Mouse (Mus musculus): ENCODE measurements around the gene Slain1.

Gene Slain1

DNA sequence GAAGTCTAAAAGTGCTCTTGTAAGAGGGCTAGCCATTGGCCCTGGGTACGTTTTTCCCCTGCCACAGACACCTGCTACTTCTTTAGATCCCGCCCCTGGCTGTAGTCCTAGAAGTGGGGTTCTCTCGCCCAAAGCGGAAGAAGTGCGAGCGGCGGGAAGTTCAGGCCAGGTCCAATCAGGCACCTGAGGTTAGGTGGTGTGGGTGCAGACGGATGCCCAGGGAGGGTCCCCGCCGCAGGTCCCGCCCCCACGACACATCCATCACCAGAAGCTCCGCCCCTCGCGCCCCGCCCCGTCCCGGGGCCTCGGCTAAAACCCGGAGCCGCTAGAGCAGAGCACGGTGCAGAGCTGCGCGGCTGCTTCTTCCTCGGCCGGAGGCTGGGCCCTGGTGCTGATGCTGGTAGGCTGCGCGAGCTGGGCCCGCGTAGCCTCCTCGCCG, at the start of gene Slain1:
Gene Slain1 (plus strand): TSS at position 333 of the 439 bp plus-strand sequence.
- Histone ChIP-seq H3K4me1 (replicated peaks; ENCODE audit: low read depth, low read length) (peaks cover 9% of the 10 kb centered on the region; the same call in 1 of the 2 replicates), H3K9me3 (ENCODE audit: low read length) (peaks cover 31% of the 10 kb centered on the region), H3K36me3 (ENCODE audit: insufficient read depth, low read length) (no peaks in the 10 kb centered on the region), H3K4me3 (replicated peaks; ENCODE audit: low read length) (peak within 1 kb of the TSS; percentile 93), H3K27me3 (ENCODE audit: insufficient read depth, low read length) (no peaks in the 10 kb centered on the region)
- TF ChIP-seq POU5F1 (IDR thresholded peaks at IDR 0.05; ENCODE audit: borderline replicate concordance, low read length) (no peak), NANOG (IDR thresholded peaks at IDR 0.05; ENCODE audit: borderline replicate concordance, low read length) (no peak), CTCF (conservative IDR thresholded peaks at IDR 0.05; ENCODE audit: low read length) (no peak)

DNA sequence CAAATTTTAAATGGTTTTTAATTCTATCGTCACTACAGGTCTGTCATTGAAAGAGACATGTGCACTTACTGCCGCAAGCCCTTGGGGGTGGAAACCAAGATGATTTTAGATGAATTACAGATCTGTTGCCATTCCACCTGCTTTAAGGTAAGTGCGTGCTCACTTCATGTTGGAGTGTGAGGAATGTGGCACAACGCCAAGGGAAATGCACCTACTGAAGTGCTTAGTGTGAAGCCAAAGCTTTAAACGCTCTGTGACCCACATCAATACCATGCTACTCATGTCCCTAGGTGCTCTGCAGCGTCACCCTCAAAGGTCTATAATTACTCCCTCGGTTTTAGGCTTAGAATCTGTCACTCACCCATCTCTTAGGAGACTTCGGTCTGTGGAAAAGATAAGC, 42.0 kb upstream of the Slain1 start:
- H3K4me1 ChIP-seq (replicated peaks; ENCODE audit: low read depth, low read length) = no peaks in the 10 kb centered on the region
- H3K27me3 ChIP-seq (ENCODE audit: insufficient read depth, low read length) = no peaks in the 10 kb centered on the region
- H3K4me3 ChIP-seq (replicated peaks; ENCODE audit: low read length) = no peak overlapping the region
- H3K36me3 ChIP-seq (ENCODE audit: insufficient read depth, low read length) = no peaks in the 10 kb centered on the region
- TF ChIP-seq NANOG (IDR thresholded peaks at IDR 0.05; ENCODE audit: borderline replicate concordance, low read length) = no peak
- no peak for TF ChIP-seq POU5F1 (IDR thresholded peaks at IDR 0.05; ENCODE audit: borderline replicate concordance, low read length)
- TF ChIP-seq CTCF (conservative IDR thresholded peaks at IDR 0.05; ENCODE audit: low read length) = no peak
- no peaks in the 10 kb centered on the region for H3K9me3 ChIP-seq (ENCODE audit: low read length)

DNA sequence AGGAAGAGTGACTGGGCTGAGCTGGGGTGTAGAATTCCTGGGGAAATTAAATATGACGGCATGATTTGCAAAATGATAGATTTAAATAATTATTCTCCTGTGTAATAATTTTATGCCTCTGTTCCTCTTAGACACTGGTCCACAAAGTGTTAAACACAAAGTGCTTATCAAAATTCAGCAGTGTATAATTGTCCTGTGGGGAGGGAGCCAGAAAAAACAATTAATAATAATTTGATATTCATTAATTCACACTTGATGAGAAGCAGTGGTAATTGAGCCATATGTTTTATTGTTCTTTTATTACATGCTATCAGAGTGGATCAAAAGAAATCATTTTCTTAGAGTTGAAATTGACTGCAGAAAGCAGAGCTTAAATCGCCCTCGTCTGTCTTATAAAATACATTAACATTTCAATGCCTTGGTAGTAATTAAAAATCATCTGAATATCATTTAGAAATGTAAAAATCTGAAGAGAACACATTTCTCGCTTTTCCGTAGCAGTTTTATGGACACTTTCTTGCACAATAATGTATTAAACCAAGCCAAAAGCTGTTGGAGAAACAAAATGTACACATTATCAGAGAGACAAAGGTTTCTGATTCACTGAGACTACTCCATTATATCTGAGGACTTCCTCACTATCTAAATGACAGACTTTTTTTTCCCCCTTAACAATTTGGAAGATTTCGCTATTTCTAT, 36.3 kb upstream of the Slain1 start:
- H3K4me3 ChIP-seq (replicated peaks; ENCODE audit: low read length) = no peak overlapping the region
- H3K9me3 ChIP-seq (ENCODE audit: low read length) = no peaks in the 10 kb centered on the region
- no peaks in the 10 kb centered on the region for H3K4me1 ChIP-seq (replicated peaks; ENCODE audit: low read depth, low read length)
- TF ChIP-seq NANOG (IDR thresholded peaks at IDR 0.05; ENCODE audit: borderline replicate concordance, low read length) (no peak), POU5F1 (IDR thresholded peaks at IDR 0.05; ENCODE audit: borderline replicate concordance, low read length) (no peak), CTCF (conservative IDR thresholded peaks at IDR 0.05; ENCODE audit: low read length) (no peak)
- H3K27me3 ChIP-seq (ENCODE audit: insufficient read depth, low read length) = no peaks in the 10 kb centered on the region
- no peaks in the 10 kb centered on the region for H3K36me3 ChIP-seq (ENCODE audit: insufficient read depth, low read length)

DNA sequence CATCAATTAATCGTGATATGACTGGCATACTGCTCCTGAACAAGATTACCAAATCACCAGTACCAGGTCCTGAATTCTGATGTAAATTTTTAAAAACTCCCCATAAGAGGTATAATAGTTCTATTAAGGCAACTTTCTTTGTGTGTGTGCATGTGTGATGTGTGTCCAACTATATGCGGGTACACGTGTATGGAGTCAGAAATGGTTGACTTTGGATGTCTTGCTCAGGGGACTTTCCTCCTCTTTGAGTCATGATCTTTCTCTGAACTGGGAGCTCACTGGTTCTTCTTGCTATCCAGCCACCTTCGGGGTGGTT, 35.8 kb upstream of the Slain1 start:
- TF ChIP-seq NANOG (IDR thresholded peaks at IDR 0.05; ENCODE audit: borderline replicate concordance, low read length) = no peak
- TF ChIP-seq CTCF (conservative IDR thresholded peaks at IDR 0.05; ENCODE audit: low read length) = no peak
- no peak for TF ChIP-seq POU5F1 (IDR thresholded peaks at IDR 0.05; ENCODE audit: borderline replicate concordance, low read length)
- Histone ChIP-seq H3K27me3 (ENCODE audit: insufficient read depth, low read length) (no peaks in the 10 kb centered on the region), H3K9me3 (ENCODE audit: low read length) (peaks cover 4% of the 10 kb centered on the region; the same call in 1 of the 2 replicates), H3K36me3 (ENCODE audit: insufficient read depth, low read length) (no peaks in the 10 kb centered on the region), H3K4me3 (replicated peaks; ENCODE audit: low read length) (no peak overlapping the region), H3K4me1 (replicated peaks; ENCODE audit: low read depth, low read length) (no peaks in the 10 kb centered on the region)

DNA sequence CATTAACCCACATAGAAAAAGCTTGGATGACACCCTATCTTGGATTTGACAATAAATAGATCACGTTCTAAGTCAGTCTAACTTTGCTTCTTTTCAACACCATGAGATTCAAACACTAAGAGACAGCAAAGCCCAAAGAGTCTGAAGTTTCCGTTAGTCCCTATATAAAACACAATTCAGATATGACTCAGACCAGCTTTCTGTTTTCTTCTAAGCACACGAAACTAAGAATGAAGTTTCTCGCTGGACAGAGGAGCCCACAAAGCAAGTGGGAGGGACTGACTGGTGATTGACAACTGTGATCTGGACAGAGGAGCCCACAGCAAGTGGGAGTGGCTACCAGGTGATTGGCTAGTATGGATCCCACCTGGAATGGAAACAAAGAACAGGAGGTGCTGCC, 30.3 kb upstream of the Slain1 start:
- TF ChIP-seq NANOG (IDR thresholded peaks at IDR 0.05; ENCODE audit: borderline replicate concordance, low read length) (no peak), POU5F1 (IDR thresholded peaks at IDR 0.05; ENCODE audit: borderline replicate concordance, low read length) (no peak), CTCF (conservative IDR thresholded peaks at IDR 0.05; ENCODE audit: low read length) (no peak)
- Histone ChIP-seq H3K36me3 (ENCODE audit: insufficient read depth, low read length) (no peaks in the 10 kb centered on the region), H3K27me3 (ENCODE audit: insufficient read depth, low read length) (no peaks in the 10 kb centered on the region)

DNA sequence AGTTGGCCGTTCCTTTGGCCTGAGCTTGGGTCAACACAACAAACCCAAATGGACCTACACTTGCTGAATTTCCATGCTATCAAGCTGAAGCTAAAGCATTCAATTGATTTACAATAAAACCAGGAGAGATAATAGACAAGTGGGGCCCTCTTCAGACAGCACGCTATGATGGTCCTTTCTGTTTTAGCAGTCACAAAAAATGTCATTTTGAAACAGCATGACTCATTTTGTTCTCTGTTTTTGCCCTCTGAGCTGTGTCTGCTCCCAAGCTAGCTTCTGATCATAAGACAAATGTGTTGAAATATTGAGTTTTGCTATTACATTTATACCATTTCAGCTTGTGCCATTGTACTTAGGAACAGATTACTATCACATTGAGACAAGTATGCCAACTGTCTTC, 28.8 kb upstream of the Slain1 start:
- Histone ChIP-seq H3K36me3 (ENCODE audit: insufficient read depth, low read length) (no peaks in the 10 kb centered on the region), H3K27me3 (ENCODE audit: insufficient read depth, low read length) (no peaks in the 10 kb centered on the region), H3K4me1 (replicated peaks; ENCODE audit: low read depth, low read length) (no peaks in the 10 kb centered on the region), H3K9me3 (ENCODE audit: low read length) (peaks cover 8% of the 10 kb centered on the region; the same call in 1 of the 2 replicates), H3K4me3 (replicated peaks; ENCODE audit: low read length) (no peak overlapping the region)
- TF ChIP-seq CTCF (conservative IDR thresholded peaks at IDR 0.05; ENCODE audit: low read length) (no peak), POU5F1 (IDR thresholded peaks at IDR 0.05; ENCODE audit: borderline replicate concordance, low read length) (no peak), NANOG (IDR thresholded peaks at IDR 0.05; ENCODE audit: borderline replicate concordance, low read length) (no peak)

More for the DNA sequence above, 30.3 kb upstream of the Slain1 start:
- no peak overlapping the region for H3K4me3 ChIP-seq (replicated peaks; ENCODE audit: low read length)
- H3K9me3 ChIP-seq (ENCODE audit: low read length) = peaks cover 8% of the 10 kb centered on the region; the same call in 1 of the 2 replicates
- H3K4me1 ChIP-seq (replicated peaks; ENCODE audit: low read depth, low read length) = no peaks in the 10 kb centered on the region

DNA sequence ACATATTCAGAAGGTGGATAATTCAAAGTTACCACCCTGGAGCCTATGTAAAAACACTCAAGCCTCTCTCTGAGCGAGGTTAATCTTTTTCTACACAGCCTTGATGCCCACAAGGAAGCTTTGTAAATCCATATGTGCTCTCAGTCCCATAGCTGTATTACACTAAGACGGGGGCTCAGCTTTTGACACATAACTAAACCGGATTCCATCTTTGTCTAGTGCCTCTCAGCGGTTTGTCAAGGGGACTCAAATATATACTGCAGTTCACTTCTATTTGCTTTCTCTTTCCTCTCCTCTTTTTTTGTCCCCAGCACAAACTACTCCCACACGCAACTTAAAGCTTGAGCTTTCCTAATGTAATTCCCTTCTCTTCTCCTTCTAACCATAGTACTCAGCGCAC, 23.9 kb upstream of the Slain1 start:
- TF ChIP-seq CTCF (conservative IDR thresholded peaks at IDR 0.05; ENCODE audit: low read length) (no peak), NANOG (IDR thresholded peaks at IDR 0.05; ENCODE audit: borderline replicate concordance, low read length) (no peak), POU5F1 (IDR thresholded peaks at IDR 0.05; ENCODE audit: borderline replicate concordance, low read length) (no peak)
- Histone ChIP-seq H3K36me3 (ENCODE audit: insufficient read depth, low read length) (no peaks in the 10 kb centered on the region), H3K27me3 (ENCODE audit: insufficient read depth, low read length) (no peaks in the 10 kb centered on the region), H3K4me3 (replicated peaks; ENCODE audit: low read length) (no peak overlapping the region), H3K9me3 (ENCODE audit: low read length) (peaks cover 5% of the 10 kb centered on the region), H3K4me1 (replicated peaks; ENCODE audit: low read depth, low read length) (no peaks in the 10 kb centered on the region)

DNA sequence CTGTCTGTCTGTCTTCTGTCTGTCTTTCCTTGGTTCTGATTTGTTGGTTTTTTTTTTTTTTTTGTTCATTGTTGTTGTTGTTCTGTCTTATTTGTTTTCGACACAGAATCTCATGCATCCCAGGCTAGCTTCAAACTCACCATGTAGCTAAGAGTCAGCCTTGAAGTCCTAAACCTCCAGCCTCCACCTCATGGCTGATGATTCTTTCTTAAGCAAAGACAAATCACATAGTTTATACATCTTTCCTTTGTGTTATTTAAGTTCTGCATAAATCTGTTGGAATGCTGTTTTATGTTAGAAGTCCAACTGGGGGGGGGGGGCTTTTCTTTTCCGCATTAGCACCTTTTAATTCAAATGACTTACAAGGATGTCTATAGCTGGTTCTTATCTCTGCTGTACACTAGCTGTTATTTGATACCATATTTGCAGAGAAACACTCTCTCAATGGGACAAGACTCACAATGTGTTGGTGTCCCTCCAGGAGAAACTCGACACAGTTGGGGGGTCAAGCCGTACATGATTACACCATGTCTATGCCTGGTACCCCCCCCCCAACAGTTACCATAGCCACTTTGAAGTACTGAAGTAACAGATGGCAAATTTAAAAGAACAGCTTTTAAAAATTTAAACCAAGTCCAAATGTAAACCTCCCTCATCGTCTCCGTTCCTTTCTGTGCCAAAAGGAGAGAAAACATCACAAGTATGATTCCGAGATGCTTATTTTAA, 20.2 kb upstream of the Slain1 start:
- Histone ChIP-seq H3K27me3 (ENCODE audit: insufficient read depth, low read length) (no peaks in the 10 kb centered on the region), H3K4me3 (replicated peaks; ENCODE audit: low read length) (no peak overlapping the region), H3K9me3 (ENCODE audit: low read length) (peaks cover 28% of the 10 kb centered on the region), H3K36me3 (ENCODE audit: insufficient read depth, low read length) (no peaks in the 10 kb centered on the region), H3K4me1 (replicated peaks; ENCODE audit: low read depth, low read length) (no peaks in the 10 kb centered on the region)
- TF ChIP-seq NANOG (IDR thresholded peaks at IDR 0.05; ENCODE audit: borderline replicate concordance, low read length) (no peak), CTCF (conservative IDR thresholded peaks at IDR 0.05; ENCODE audit: low read length) (no peak), POU5F1 (IDR thresholded peaks at IDR 0.05; ENCODE audit: borderline replicate concordance, low read length) (no peak)

Data from E14TG2a.4 (cell line).